Mouse (Mus musculus) embryonic stem cell, embryonic (primary cell): ENCODE results near the gene Ckap2.

Source experiments
- CTCF ChIA-PET, 4 experiments: fragments of 300-600 bp in 2 of 4; fragments of 350-600 bp in 2 of 4; sonication (Branson Sonifier 250); formaldehyde crosslinking; loops; one replicate each; lab custom pipeline; 2022; ENCODE audit warnings: inconsistent platforms in 2 of 4; lab: Charles Lee
- POLR2A ChIA-PET, 4 experiments: fragments of 300-600 bp in 2 of 4; fragments of 350-600 bp in 2 of 4; sonication (Branson Sonifier 250); formaldehyde crosslinking; loops; one replicate each; lab custom pipeline; 2022; ENCODE audit warnings: antibody characterized with exemption in 4 of 4, inconsistent platforms in 1 of 4; lab: Charles Lee

The Ckap2 gene

DNA sequence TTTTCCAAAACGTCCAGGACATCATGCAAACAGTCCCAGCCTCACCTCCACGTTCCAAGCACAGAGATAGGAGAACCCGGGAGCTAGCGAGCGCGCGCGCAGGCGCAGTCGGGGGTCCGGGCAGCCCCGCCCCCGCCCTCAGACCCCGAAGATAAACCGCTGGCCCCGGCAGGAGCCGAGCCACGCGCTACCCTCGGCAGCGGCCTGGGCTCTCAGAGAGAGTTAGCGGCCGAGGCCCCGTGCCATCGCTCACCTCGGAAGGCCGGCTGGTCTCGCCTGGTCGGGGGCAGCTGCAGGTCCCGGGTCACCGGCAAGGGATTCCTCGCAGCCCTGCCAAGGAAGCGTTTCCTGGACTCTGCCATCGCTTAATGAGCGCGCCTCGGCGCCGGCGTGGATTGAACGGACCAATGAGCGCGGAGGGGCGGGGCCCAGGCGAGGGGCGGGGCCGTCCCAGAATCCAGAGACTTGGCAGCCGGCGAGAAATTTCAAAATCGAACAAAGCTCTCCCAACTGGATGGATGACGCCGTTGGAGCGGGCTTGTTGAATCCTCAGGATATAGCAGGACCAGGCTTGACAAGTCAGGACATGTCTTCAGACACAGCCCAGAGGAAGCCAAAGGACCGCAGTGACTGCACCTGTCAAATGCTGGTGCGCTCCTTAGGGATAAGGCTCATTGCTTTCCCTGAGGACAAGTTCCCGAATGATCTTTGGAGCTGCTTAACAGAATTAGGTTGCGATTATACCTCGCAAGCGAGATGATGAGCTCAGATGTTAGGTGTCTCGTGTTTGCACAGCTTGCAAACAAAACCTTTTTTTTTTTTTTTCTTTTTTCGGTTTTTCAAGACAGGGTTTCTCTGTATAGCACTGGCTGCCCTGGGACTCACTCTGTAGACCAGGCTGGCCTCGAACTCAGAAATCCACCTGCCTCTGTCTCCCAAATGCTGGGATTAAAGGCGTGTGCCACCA, at the start of gene Ckap2:
TSS of gene Ckap2 (minus strand) at position 389 of the 967 bp plus-strand sequence.
- CTCF ChIA-PET, result interaction anchor here in 3 of 4 experiments (0.6 to 1.2 kb wide), 8 partner anchors 8 to 359 kb away, joined by 3 to 7 read pairs (median 4); partner anchors contain the start of genes Nek3 (in 1 of the 3) and Nek5 (in 1 of the 3)
- POLR2A ChIA-PET, result interaction anchor here (0.6 to 4.7 kb wide), 69 partner anchors 8 to 673 kb away, joined by 3 to 52 read pairs (median 4); partner anchors contain the start of genes Nek3 (in 4 of the 4), Alg11 (in 2 of the 4), Nek5 (in 2 of the 4) and Slc25a15 (in 2 of the 4)

DNA sequence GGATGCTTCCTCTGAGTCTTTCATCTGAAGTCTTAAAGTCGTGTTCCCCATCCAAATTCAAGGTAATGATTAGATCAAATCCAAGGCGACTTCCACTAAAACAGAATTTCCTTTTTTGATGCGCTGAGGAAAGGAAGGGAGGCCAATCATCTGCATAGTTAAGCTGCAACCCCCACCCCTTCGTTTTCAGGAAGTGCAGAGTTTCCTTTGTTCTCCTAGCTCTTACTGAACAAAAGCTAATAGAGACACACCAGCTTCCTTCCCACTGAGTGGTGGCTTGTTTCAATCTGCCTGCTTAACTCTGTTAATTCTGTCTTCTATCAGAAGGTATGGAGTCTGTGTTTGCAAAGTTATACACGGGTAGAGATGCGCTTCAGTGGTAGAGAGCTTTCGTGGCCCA, 43.0 kb upstream of the Ckap2 start:
- ChIA-PET CTCF (interaction anchor here in 2 of 4 experiments (0.9 to 1.9 kb wide), 2 partner anchors 36 to 170 kb away, joined by 3 to 6 read pairs; partner anchors contain the start of genes Slc25a15 (in 1 of the 2) and Vps36 (in 1 of the 2)), POLR2A (interaction anchor here in 1 of 4 experiments (0.9 to 1.3 kb wide), 5 partner anchors 10 to 302 kb away, joined by 3 to 6 read pairs (median 3); partner anchors contain the start of gene Ckap2)

DNA sequence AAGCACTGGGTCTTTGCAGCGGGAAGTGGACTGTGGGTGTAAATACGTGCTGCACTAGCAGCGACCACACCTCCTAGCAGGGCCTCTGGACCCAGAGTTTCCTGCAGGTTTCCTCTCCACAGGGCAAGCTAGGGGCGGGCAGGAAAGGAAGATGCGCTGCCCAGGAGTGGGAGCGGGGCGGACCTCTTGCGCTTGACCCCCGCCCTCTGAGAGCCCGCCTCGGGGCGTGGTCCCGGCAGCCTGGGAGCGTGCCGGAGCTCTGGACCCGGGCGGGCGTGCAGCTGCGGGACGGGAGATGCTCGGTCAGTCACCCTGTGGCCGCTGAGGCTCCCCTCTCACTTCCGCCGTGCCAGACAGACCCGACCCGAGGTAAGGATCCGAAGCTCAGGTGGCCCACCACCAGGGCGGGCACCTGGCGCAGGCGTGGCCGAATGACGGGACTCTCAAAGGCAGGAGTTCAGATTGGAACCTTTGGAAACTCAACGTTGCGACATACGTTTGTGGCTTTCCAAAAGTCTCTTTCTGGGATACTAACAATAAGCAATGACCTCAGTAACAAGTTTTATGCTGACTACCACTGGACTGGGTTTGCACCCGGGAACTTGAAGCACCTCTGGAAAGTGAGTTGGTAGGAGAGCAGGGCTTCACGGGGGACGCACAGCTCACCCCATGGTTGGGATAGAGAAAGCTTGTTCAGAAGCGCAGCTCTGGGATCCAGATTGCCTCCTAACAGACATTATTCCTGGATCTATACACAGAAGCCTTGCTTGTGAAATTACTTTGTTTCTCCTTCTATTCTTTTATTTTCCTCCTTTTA, 41.6 kb upstream of the Ckap2 start, which contains the start of gene Thsd1:
TSS of gene Thsd1 (plus strand) at position 253 of the 817 bp plus-strand sequence.
- CTCF ChIA-PET, result interaction anchor here (0.6 to 1.9 kb wide), 4 partner anchors 9 to 35 kb away, joined by 3 to 6 read pairs (median 4); partner anchors contain the start of gene Vps36 (in 2 of the 4)
- POLR2A ChIA-PET, result interaction anchor here in 2 of 4 experiments (0.6 to 2.0 kb wide), 9 partner anchors 9 to 478 kb away, joined by 3 to 5 read pairs (median 3); partner anchors contain the start of genes Ckap2 (in 2 of the 2) and Vps36 (in 1 of the 2)

DNA sequence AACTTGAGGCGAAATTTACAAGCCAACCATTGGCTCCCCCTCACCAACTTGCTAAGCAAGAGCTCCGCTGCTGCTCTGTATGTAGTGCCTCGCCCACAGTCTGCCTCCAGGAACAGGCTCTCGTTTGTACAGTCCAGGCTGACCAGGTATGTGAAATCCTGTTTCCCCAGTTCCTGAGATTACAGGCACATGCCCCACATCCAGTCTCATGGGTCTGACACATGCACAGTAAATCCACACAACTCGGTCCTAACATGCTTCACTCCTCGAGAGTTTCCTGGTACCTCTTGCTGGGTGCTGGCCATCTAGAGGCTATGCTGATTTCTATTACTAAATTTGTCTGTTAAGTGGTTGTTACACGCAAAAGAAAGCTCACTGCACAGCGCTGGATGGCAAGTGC, 40.7 kb upstream of the Ckap2 start:
- POLR2A ChIA-PET, result interaction anchor here in 2 of 4 experiments (1.2 to 2.0 kb wide), 3 partner anchors 10 to 41 kb away, joined by 3 to 5 read pairs (median 3); partner anchors contain the start of gene Ckap2 (in 1 of the 2)
- CTCF ChIA-PET, result interaction anchor here in 2 of 4 experiments (0.6 to 1.5 kb wide), 2 partner anchors 34 to 103 kb away, joined by 3 to 5 read pairs; partner anchors contain the start of gene Vps36 (in 1 of the 2)

DNA sequence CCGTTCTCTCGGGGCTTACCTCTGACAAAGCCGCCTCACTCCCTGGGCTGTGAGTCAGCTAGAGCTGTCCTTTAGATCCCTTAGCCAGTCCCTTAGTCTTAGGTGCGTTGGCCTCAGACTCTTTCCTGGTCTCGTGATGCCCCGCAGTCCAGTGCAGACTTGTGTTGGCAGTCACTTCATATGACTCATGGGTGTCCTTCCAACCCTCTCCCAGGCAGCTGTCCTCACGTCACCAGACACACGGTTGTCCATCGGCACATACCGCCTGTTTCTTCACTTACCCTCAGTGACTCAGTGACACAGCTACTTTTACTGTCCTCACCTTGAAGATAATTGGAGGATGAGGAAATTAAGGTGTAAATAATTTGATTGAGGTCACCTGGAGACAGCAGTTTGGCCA, 29.2 kb upstream of the Ckap2 start:
- ChIA-PET POLR2A (interaction anchor here in 1 of 4 experiments (1.2 to 1.9 kb wide), 2 partner anchors 10 to 16 kb away, joined by 5 read pairs; no protein-coding TSS in a partner anchor), CTCF (interaction anchor here in 2 of 4 experiments (0.5 to 1.5 kb wide), 2 partner anchors 15 to 1012 kb away, joined by 3 to 5 read pairs; no protein-coding TSS in a partner anchor)

DNA sequence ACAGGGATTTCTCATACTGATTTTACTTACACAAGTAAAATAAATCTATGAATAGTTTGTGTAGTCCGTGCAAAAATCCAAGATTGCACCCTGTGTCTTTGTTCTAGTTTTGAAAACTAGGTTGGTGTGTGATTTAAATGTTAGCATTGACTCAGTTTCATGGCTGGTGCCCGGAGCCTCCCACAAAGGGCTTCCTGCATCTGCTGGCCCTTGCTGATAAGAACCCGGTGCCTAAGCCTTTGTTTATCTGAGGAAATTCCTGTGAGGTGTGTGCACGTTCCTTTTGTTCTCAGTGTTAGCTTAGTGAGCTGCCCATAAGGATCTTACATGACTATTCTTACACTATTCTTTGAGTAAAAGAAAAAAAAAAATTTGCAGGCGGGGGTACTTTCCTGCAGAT, 23.4 kb upstream of the Ckap2 start:
- CTCF ChIA-PET, result interaction anchor here in 1 of 4 experiments (0.5 kb wide), 1 partner anchor 217 kb away, joined by 3 read pairs; no protein-coding TSS in a partner anchor
- POLR2A ChIA-PET, result no interaction called here

DNA sequence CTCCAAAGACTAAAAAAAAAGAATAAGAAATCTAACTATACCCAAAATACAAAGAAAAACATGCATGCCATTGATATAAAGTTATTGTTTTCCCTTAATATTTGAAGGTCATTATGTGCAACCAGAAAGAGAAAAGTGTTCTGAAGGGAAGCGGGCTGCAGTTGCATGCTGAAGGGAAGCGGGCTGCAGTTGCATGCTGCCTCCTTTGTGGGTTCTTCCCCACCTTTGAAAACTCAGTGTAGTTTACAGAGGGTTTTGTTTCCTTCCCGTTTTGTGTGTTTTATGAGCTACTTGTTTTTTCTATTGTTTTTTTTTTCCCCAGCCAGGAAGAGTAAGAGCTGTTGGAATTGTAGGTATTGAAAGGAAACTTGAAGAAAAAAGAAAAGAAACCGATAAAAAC, 21.9 kb upstream of the Ckap2 start:
- POLR2A ChIA-PET, result interaction anchor here in 2 of 4 experiments (0.6 to 2.6 kb wide), 4 partner anchors 8 to 340 kb away, joined by 3 to 6 read pairs (median 4); partner anchors contain the start of genes Ckap2 (in 1 of the 2) and Nek3 (in 1 of the 2)
- CTCF ChIA-PET, result interaction anchor here in 2 of 4 experiments (1.1 to 1.2 kb wide), 2 partner anchors 8 to 15 kb away, joined by 3 to 4 read pairs; partner anchors contain the start of gene Vps36 (in 1 of the 2)

DNA sequence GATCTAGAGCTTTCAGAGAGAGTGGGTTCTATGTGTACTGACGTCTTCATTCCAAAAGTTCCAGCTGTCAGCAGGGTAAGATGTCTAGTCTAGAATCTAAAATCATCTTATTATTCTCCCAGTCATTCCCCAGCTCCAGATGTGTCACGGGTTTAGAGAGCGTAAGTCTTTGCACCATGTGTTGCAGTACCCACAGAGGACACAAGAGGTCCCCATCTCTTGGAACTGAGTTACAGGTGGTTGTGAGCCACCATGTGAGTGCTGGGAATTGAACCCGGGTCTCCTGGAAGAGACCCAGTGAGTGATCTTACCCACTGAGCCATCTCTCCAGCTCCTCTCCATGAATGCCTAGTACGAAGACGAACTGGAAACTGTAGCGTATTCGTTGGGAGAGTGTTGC, 13.9 kb upstream of the Ckap2 start:
- ChIA-PET POLR2A (interaction anchor here in 3 of 4 experiments (0.6 to 3.8 kb wide), 11 partner anchors 8 to 417 kb away, joined by 3 to 16 read pairs (median 4); partner anchors contain the start of gene Ckap2 (in 3 of the 3)), CTCF (interaction anchor here in 3 of 4 experiments (0.6 to 1.3 kb wide), 14 partner anchors 9 to 859 kb away, joined by 3 to 5 read pairs (median 3); partner anchors contain the start of genes Ckap2 (in 3 of the 3), Alg11 (in 1 of the 3) and Atp7b (in 1 of the 3))

DNA sequence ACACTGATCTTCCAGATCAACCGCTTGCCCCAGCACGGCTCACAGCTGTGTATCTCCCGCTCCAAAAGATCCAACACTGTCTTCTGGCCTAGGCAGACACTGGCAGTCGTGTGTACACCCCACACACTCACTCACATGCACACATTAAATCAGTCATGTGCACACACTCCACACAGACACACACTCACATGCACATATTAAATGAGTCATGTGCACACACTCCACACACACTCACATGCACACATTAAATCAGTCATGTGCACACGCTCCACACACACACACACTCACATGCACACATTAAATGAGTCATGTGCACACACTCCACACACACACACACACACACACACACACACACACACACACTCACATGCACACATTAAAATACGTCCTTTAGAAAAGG, 12.3 kb upstream of the Ckap2 start:
- CTCF ChIA-PET, result no interaction called here
- POLR2A ChIA-PET, result interaction anchor here in 1 of 4 experiments (0.8 to 1.9 kb wide), 4 partner anchors 10 to 32 kb away, joined by 3 to 12 read pairs (median 4); partner anchors contain the start of genes Ckap2 and Nek3

DNA sequence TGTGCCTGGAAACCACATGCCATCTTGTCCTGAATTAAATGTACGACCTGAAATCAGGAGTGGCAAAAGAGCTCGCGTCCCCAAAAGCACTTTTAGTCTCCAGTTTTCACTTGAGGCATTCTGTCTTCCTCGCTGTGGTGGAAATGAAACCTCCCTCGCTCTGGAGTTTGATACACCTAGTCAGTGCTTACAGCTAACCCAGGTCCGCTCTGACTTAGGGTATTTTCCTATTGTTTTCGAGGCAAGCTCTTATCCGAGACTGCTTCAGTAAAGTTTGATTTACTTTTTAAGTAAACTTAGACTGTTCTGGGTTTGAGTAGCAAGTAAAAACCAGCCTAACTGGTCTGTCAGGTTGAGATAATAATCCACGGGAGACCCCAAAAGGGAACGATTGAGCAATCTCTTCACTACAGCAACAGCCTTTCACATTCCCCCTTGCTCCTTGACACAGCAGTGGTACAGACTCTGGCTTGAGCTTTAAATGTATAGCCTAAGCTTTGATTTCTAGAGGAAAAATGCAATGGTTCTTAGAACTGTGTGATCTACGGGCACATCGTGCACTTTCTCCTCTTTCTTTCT, 7.9 kb upstream of the Ckap2 start:
- POLR2A ChIA-PET, result interaction anchor here in 2 of 4 experiments (0.9 to 2.9 kb wide), 11 partner anchors 8 to 218 kb away, joined by 3 to 14 read pairs (median 5); partner anchors contain the start of genes Ckap2 (in 2 of the 2), Alg11 (in 1 of the 2), Atp7b (in 1 of the 2) and Mrps31 (in 1 of the 2)
- CTCF ChIA-PET, result interaction anchor here (0.6 to 2.0 kb wide), 11 partner anchors 8 to 417 kb away, joined by 3 to 14 read pairs (median 3); partner anchors contain the start of genes Ckap2 (in 1 of the 4) and Slc25a15 (in 1 of the 4)

DNA sequence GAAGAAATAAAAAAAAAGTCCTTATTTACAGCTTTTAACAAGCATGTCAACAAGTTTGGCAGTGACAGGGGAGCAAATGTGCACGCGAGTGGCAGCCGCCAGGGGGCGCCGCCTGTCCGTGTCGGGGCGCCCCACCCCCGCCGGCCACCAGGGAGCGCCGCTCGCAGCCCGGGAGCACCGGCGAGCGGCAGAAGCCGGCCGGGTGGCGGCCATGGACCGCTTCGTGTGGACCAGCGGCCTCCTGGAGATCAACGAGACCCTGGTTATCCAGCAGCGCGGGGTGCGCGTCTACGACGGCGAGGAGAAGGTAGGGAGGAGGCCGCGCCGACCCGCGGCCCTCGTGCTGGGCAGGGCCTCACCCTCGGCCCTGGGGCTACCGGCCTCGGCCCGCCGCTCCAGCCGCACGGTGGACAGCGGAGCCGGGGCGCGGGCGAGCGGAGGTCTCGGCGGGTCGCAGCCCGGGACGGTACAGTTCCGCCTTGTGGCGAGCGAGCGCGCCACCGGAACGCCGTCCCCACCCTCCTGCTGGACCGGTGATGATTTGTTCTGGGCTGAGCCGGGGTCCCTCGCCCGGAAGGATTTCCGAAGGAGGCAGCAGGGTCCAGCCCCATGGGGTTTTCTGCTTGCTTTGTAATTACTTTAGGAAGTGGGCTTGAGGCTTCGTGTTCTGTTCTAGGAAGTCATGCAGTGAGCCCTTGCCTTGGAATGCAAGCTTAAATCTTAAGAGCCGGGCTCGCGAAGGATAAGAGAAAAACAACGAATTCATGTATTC, 7.2 kb upstream of the Ckap2 start, which contains the start of gene Vps36:
TSS of gene Vps36 (plus strand) at position 150 of the 772 bp plus-strand sequence.
- ChIA-PET POLR2A (interaction anchor here in 3 of 4 experiments (0.5 to 2.9 kb wide), 14 partner anchors 8 to 219 kb away, joined by 3 to 14 read pairs (median 4); partner anchors contain the start of genes Ckap2 (in 2 of the 3), Alg11 (in 1 of the 3), Atp7b (in 1 of the 3) and Mrps31 (in 1 of the 3)), CTCF (interaction anchor here (0.6 to 2.0 kb wide), 43 partner anchors 7 to 430 kb away, joined by 3 to 17 read pairs (median 4); partner anchors contain the start of genes Nek3 (in 2 of the 4), Ckap2 (in 1 of the 4), Nek5 (in 1 of the 4) and Thsd1 (in 1 of the 4))

DNA sequence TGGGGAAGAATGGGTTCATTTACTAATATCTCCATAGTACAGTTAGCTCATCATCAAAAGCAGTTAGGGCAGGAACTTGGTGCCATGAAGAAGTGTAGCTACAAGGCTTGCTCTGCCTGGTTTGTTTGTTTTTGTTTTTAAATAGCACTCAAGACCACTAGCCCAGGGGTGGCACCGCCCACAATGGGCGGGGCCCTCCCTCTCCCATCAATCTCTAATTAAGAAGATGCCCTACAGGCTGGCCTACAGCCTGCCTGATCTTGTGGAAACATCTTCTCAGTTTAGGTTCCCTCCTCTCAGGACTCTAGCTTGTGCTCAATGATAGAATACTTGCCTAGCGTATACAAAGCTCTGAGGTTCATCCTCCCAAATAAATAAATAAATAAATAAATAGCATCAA, 735 bp downstream of the Ckap2 start:
- POLR2A ChIA-PET, result interaction anchor here in 3 of 4 experiments (0.5 to 4.7 kb wide), 42 partner anchors 8 to 1226 kb away, joined by 3 to 52 read pairs (median 5); partner anchors contain the start of genes Nek3 (in 2 of the 3), Nek5 (in 2 of the 3), Alg11 (in 1 of the 3) and Atp7b (in 1 of the 3)
- CTCF ChIA-PET, result interaction anchor here in 3 of 4 experiments (1.1 to 2.1 kb wide), 5 partner anchors 7 to 360 kb away, joined by 3 to 11 read pairs (median 4); partner anchors contain the start of genes Nek3 (in 1 of the 3) and Vps36 (in 1 of the 3)

DNA sequence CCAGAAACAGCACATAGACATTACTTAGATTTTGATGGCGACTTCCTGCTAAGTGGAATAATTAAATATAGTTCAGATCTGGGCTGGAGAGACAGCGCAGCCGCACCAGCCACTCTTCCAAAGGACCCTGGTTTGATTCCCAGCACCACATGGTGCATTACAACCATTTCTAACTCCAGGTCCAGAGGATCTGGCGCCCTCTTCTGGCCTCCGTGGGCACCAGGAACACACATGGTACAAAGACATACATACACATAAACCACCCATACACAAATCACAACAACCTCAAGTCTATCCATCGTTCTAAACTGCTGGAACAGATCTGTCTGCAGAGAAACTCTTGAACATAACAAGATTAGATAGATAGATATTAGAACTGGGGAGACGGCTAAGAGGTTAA, 9.7 kb downstream of the Ckap2 start:
- CTCF ChIA-PET, result interaction anchor here in 2 of 4 experiments (0.6 to 2.9 kb wide), 4 partner anchors 10 to 16 kb away, joined by 4 to 8 read pairs (median 4); partner anchors contain the start of genes Vps36 (in 2 of the 2) and Nek3 (in 1 of the 2)
- POLR2A ChIA-PET, result interaction anchor here in 3 of 4 experiments (1.2 to 1.5 kb wide), 3 partner anchors 9 to 10 kb away, joined by 4 to 7 read pairs (median 5); partner anchors contain the start of gene Ckap2 (in 2 of the 3)

DNA sequence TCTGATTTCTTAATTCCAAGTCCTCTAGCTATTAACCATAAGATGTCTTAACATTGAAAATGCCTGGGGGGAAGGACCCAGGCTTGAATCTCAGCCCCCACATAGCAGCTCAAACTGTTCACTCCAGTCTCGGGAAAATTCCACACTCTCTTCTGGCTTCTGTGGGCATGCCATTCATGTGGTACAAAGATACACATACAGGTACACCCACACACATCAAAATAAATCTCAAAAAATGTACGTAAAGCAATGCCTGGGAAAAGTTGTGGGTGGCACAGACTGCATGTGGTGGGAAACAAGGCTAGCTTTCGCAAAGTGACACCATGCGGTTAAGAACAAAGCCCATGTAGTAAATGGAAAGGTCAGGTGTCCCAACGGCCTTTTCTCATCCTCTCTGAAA, 16.5 kb downstream of the Ckap2 start:
- CTCF ChIA-PET, result interaction anchor here in 1 of 4 experiments (0.5 kb wide), 1 partner anchor 22 kb away, joined by 3 read pairs; no protein-coding TSS in a partner anchor
- POLR2A ChIA-PET, result interaction anchor here in 2 of 4 experiments (0.7 to 6.1 kb wide), 2 partner anchors 11 to 15 kb away, joined by 3 to 52 read pairs; partner anchors contain the start of gene Ckap2 (in 1 of the 2)
